Mouse (Mus musculus): ENCODE measurements around the gene Zbed5. TPM values are rescaled to one million over a fixed set of nuclear protein-coding genes. Genes with fewer than 3 reads are reported as not detected.

Zbed5 gene
- total and polyA plus RNA-seq, 3 experiments, result 4.0 to 4.2 TPM; not detected in 1

DNA sequence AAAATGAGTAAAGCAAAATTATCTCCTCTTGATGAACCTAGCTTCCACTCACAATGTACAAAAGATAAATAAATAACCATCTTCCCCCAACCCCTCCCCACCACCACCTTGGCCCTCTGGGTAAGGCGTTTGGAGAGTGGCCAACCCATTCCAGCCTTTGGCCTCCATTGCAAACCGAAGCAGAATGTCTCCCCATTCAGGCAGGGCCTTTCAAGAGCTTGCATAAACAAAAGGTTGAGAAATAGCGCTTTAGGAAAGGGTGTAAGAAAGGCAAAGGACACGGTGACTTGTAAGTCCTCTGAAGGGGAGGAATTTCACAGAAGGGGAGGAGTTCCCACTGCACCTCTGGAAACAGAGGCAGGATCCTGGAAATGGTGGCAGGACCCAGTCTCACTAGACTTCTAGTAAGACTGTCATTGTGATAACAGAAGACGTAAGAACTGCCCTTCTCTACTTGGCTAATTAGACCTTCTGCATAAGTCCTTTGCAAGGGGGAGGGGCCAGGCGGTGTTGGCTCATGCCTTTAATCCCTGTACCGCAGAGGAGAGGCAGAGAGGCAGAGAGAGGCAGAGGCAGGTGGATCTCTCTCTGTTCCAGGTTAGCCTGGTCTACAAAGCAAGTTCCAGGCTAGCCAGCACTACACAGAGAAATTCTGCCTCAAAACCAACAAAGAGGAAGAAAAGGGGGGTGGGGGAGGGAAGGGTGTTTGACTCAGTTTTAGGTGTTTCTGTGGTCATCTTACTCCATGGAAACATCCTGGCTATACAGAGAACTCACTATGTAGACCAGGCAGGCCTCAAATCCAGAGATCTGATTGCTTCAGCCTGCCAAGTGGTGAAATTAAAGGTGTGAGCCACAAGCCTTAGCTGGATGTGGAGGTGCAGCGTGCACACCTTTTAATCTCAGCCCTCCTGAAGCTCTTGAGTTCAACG lies 34.7 kb downstream of the Zbed5 start:
- TF ChIP-seq TCF12 (IDR thresholded peaks at IDR 0.05; ENCODE audit: low read depth, low read length) (no peak), MYB (IDR thresholded peaks at IDR 0.05; ENCODE audit: low read depth, low read length) (no peak), MEF2A (IDR thresholded peaks at IDR 0.05; ENCODE audit: extremely low read depth, insufficient replicate concordance, low read depth, low read length, poor library complexity, severe bottlenecking) (no peak)
- H3K9ac ChIP-seq (ENCODE audit: control insufficient read depth, low read depth, low read length, poor library complexity, severe bottlenecking), result no peak overlapping the region

DNA sequence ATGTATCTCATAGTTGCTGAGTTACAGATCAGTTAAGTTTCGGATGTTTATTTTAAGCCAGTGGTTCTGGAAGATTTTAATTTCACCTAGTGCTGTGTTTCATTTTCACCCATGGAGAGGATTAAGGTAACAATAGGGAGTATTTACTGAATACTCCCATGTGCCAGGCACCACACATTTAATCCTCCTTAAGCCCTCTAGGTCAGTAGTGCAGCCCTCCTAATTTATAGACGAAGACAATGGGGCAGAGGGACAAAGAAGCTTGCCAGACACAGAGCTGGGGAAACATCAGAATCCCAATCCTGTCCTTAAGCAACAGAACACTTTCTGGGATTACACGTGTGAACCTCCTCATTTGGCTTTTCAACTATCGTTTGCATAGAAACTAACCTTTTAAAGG lies 41.4 kb downstream of the Zbed5 start:
- Histone ChIP-seq H3K9ac (ENCODE audit: control insufficient read depth, low read depth, low read length, poor library complexity, severe bottlenecking) (no peak overlapping the region), H3K27me3 (ENCODE audit: control insufficient read depth in 1 of 2, insufficient read depth in 2 of 2, low read length in 2 of 2) (no peaks in the 10 kb centered on the region), H3K36me3 (ENCODE audit: control insufficient read depth in 1 of 2, insufficient read depth in 2 of 2, low read length in 2 of 2) (no peaks in the 10 kb centered on the region), H3K79me2 (ENCODE audit: control insufficient read depth, insufficient read depth, low read length, poor library complexity) (no peaks in the 10 kb centered on the region), H3K27ac (ENCODE audit: control insufficient read depth, low read depth, low read length) (no peak overlapping the region), H3K9me3 (replicated peaks; ENCODE audit: insufficient read depth, low read length) (no peaks in the 10 kb centered on the region), H3K4me1 (ENCODE audit: control insufficient read depth in 1 of 2, insufficient read depth in 2 of 2, low read length in 2 of 2) (peaks cover 2 to 10% of the 10 kb centered on the region in 2 experiments; a peak in 3 of 4 replicates), H3K4me3 (ENCODE audit: control insufficient read depth in 1 of 2, insufficient read depth in 1 of 2, low read depth in 2 of 2, low read length in 2 of 2) (no peak overlapping the region)
- TF ChIP-seq ZNF384 (IDR thresholded peaks at IDR 0.05; ENCODE audit: low read depth, low read length), result no peak
- TF ChIP-seq MXI1 (IDR thresholded peaks at IDR 0.05; ENCODE audit: low read depth, low read length), result no peak
- no peak for TF ChIP-seq USF2 (IDR thresholded peaks at IDR 0.05; ENCODE audit: borderline replicate concordance in 1 of 2, insufficient read depth in 1 of 2, low read depth in 1 of 2, low read length in 2 of 2)
- TF ChIP-seq CHD2 (IDR thresholded peaks at IDR 0.05; ENCODE audit: low read length), result no peak
- TF ChIP-seq TAL1 (IDR thresholded peaks at IDR 0.05; ENCODE audit: low read length), result no peak
- TF ChIP-seq CTCF (IDR thresholded peaks at IDR 0.05 in 2 of 3, conservative IDR thresholded peaks at IDR 0.05 in 1 of 3; ENCODE audit: control insufficient read depth in 1 of 3, insufficient read depth in 1 of 3, low read depth in 2 of 3, low read length in 3 of 3, poor library complexity in 1 of 3, severe bottlenecking in 1 of 3), result no peak
- no peak for TF ChIP-seq MAFK (IDR thresholded peaks at IDR 0.05; ENCODE audit: borderline replicate concordance, low read depth, low read length)
- no peak for TF ChIP-seq CHD1 (IDR thresholded peaks at IDR 0.05; ENCODE audit: low read depth, low read length)
- no peak for TF ChIP-seq SIN3A (IDR thresholded peaks at IDR 0.05; ENCODE audit: low read length)
- no peak for TF ChIP-seq ETS1 (IDR thresholded peaks at IDR 0.05; ENCODE audit: low read depth, low read length)
- no peak for TF ChIP-seq ELF1 (IDR thresholded peaks at IDR 0.05; ENCODE audit: low read depth, low read length)
- no peak for TF ChIP-seq NRF1 (IDR thresholded peaks at IDR 0.05; ENCODE audit: insufficient read depth, low read depth, low read length, poor library complexity, severe bottlenecking)
- no peak for TF ChIP-seq MEF2A (IDR thresholded peaks at IDR 0.05; ENCODE audit: extremely low read depth, insufficient replicate concordance, low read depth, low read length, poor library complexity, severe bottlenecking)
- TF ChIP-seq SMC3 (IDR thresholded peaks at IDR 0.05; ENCODE audit: low read depth, low read length), result no peak
- no peak for DNase-seq (ENCODE audit: low read depth, low spot score)

More for the DNA sequence above, 34.7 kb downstream of the Zbed5 start:
- no peak overlapping the region for H3K27ac ChIP-seq (ENCODE audit: control insufficient read depth, low read depth, low read length)
- 0 out of 4 replicates have a peak overlapping the region, but pooled peaks of 1 of the 2 experiments have one; percentile 37 for H3K4me3 ChIP-seq (ENCODE audit: control insufficient read depth in 1 of 2, insufficient read depth in 1 of 2, low read depth in 2 of 2, low read length in 2 of 2)
- no peaks in the 10 kb centered on the region for H3K9me3 ChIP-seq (replicated peaks; ENCODE audit: insufficient read depth, low read length)
- peaks cover 0 to 8% of the 10 kb centered on the region in 2 experiments; a peak in 3 of 4 replicates for H3K4me1 ChIP-seq (ENCODE audit: control insufficient read depth in 1 of 2, insufficient read depth in 2 of 2, low read length in 2 of 2)
- no peaks in the 10 kb centered on the region for H3K79me2 ChIP-seq (ENCODE audit: control insufficient read depth, insufficient read depth, low read length, poor library complexity)
- DNase-seq (ENCODE audit: low read depth, low spot score), result no peak
- H3K36me3 ChIP-seq (ENCODE audit: control insufficient read depth in 1 of 2, insufficient read depth in 2 of 2, low read length in 2 of 2), result no peaks in the 10 kb centered on the region; a peak in 1 of 4 replicates
- H3K27me3 ChIP-seq (ENCODE audit: control insufficient read depth in 1 of 2, insufficient read depth in 2 of 2, low read length in 2 of 2), result no peaks in the 10 kb centered on the region; a peak in 2 of 4 replicates
